Mouse (Mus musculus): ENCODE results near the gene Atg7.

DNA sequence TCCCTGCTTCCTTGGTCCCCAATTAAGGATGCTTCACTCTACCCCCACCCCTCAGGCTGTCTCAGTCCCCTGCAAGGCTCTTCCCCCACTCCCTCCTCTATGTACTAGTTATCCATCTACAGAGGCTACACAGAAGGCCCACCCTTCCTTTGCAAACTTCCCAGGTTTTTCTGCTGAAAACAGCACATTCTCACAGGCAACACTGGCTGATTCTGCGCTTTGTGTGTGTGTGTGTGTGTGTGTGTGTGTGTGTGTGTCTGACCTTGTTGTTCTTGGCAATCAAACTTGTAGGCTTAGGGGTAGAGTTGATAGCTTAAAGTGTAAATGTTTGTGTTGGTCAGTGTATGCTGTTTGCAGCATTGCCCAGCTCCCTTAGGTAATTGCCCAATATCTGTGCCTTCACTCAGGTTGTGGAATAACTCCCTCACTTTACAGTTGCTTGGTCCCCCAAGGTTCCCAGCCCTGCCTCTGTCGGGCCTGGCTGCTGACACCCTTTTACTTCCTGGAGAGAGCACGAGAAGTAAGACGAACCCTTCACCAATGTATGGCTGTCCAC, 191.0 kb downstream of the Atg7 start:
- TF ChIP-seq CTCF (conservative IDR thresholded peaks at IDR 0.05 in 1 of 2, IDR thresholded peaks at IDR 0.05 in 1 of 2; ENCODE audit: low read depth in 2 of 2, low read length in 2 of 2) (no peak), NRF1 (IDR thresholded peaks at IDR 0.05; ENCODE audit: low read depth, low read length) (no peak), POLR2A (IDR thresholded peaks at IDR 0.05; ENCODE audit: low read depth, low read length) (no peak)
